19 mouse cellular contexts compared by ENCODE assay signal in the genomic region with DNA sequence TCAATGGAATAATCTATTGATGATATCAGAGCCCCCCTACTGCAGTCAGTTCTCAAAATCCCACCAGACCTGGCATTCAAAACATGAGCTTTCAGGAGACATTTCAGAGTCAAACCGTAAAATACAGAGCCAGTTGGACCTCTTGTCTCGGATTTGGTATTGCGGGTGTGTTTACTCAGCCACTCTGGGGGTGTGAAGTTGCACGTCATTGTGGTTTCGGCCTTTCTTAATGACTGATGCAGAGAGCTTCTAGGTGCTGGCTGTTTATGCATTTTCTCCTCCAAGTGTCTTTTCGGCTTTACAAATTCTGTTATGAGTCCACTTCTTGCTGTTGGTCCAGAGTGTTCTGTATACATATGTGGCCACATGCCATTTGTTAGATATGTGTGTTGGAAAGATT.
"Had no signal": no experiment of that assay in that cellular context is flagged by ENCODE, and none has a peak within 500 bp of the region (broad histone marks: within the 10 kb centered on the region; RNA-seq: fewer than 3 reads in every experiment).

No protein-coding gene starts in this region.

- H3K36me3 ChIP-seq: liver, embryonic 13.5 days; midbrain, embryonic 12.5 days; midbrain, embryonic 15.5 days had no signal

- H3K9ac ChIP-seq: liver, embryonic 13.5 days; midbrain, embryonic 12.5 days; midbrain, embryonic 15.5 days had no signal

- H3K4me1 ChIP-seq: liver, embryonic 13.5 days; midbrain, embryonic 12.5 days; midbrain, embryonic 15.5 days had no signal

- H3K4me3 ChIP-seq: layer of hippocampus, adult 2 months; left cerebral cortex, adult 2 months; liver, embryonic 13.5 days; midbrain, embryonic 12.5 days; midbrain, embryonic 15.5 days; myocyte had no signal

- H3K4me2 ChIP-seq: liver, embryonic 13.5 days; midbrain, embryonic 12.5 days; midbrain, embryonic 15.5 days had no signal

- H3K27me3 ChIP-seq: liver, embryonic 13.5 days; midbrain, embryonic 12.5 days; midbrain, embryonic 15.5 days had no signal

- DNase-seq: kidney, adult 18-20 months; kidney, adult 9 months; kidney, postnatal 14 days; layer of hippocampus, adult 9-11 months; layer of hippocampus, postnatal 36 days; liver, embryonic 13.5 days; lung, adult 2 months; lung, postnatal 14 days; lung, postnatal 4 days; right cerebral cortex, adult 18-20 months; right cerebral cortex, postnatal 14 days; right cerebral cortex, postnatal 4 days; thymus, postnatal 25 days had no signal

- H3K9me3 ChIP-seq: liver, embryonic 13.5 days; midbrain, embryonic 12.5 days; midbrain, embryonic 15.5 days had no signal

- ATAC-seq: midbrain, embryonic 15.5 days had no signal

- H3K27ac ChIP-seq: layer of hippocampus, adult 2 months; left cerebral cortex, adult 2 months; liver, embryonic 13.5 days; midbrain, embryonic 12.5 days; midbrain, embryonic 15.5 days; stomach, postnatal 0 days had no signal
